Mouse (Mus musculus) brain, adult 2 months (tissue): ENCODE data around the gene Hbp1.

Experiments
- DNase-seq: peaks from one replicate; pipeline ENCODE4 v3.0.0; 2011; ENCODE audit warnings: low read depth, low spot score

Gene Hbp1

DNA sequence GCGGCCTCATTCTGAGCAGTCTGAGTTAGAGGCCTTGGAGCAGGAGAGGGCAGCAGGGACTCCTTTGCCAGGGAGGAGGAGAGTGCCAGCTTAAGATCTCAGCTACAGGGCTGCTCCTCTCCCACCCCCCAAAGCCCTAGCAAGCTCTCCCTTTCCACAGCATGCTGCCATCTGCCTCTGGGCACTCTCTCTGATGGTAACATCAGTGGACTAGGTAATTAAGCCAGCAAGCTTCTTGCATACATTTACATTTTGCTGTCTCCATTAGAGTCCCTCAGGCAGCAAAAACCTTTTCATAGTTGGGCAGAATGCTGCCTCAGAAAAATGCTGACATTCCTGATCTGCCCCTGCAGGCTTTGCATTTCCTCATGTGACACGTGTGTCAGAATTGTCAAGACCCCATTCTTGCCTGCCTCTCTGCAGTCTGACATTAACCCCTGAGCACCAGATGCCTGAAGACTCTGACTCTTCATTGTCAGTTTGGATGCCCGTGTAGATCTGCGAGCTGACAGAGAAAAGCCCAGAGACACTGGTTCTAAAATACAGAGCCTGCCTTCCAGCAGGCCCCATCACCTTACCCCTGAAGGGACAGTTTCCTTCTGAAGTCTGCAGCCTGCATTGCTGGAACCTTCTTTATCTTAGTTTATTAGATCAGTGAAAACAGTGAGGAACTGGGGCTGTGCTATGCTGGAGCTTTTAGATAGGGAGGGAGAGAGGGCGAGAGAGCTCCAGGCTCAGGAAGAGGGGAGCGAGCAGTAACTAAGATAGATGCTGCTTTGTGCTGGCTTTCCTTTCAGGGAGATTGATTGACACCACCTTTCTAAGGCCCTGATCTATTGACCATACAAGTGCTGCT lies 44.4 kb downstream of the Hbp1 start:
- peak; percentile 81 for DNase-seq

DNA sequence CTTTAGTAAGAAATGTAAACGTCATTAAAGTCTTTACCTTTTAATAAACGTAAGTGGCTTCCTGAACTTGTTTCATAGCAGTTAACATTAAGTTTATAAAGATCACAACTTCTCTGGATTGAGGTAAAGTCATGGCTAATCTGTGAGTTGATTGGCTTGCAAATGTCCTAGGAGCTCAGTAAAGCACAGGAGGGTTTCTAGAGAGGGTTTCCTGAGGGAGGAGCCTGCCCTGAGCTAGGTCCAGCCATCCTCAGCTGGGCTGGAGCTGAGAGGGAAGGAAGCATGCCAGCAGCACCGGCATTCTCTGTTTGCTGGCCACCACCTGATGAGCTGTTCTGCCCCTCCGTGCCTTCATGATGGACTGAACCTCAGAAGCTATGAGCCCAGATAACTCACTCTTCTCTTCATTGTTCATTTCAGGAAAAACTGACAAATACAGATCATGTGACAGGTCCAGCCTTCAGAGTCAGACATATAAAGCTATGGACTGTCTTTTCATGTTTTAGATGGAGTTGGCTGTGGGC lies 49.9 kb downstream of the Hbp1 start:
- DNase-seq: no peak

DNA sequence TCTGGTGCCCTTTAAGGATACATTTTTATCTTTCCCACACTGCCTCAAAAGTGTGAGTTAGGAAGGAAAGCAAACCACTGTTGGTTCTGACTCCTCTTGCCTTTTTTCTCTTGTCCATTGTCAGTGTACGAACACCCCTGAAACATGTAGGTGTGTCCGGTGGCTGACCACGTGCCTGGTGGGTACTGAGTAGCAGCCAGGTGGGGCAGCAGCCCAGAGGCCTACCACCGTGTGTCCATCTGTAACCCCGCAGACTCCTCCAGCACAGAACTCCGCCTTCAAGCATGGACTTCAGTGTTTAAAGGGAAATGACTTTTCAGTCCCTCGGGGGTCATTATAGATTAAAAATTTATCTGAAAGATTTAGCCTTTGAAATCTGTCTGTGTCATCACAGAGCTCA lies 52.9 kb downstream of the Hbp1 start:
- peak; percentile 96 for DNase-seq

DNA sequence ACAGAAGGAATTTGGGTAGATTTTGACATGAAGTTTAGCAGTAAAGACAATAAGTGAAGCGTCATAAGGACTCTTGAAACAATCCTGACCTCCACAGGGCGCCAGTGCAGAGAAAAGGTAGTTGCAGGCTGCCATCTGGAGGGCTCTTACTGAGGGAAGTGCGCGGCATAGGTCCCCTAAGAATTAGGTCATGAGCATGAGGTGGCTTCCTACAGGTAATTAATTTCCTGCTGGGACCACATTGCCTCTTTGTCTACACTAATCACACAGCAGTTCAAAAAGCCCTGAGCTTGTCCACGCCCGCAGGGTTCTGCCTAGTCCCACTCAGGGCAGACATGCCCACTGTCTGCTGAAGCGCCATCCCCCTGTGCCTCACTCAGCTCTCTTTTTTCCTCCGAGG lies 53.3 kb downstream of the Hbp1 start:
- DNase-seq: peak; percentile 97

DNA sequence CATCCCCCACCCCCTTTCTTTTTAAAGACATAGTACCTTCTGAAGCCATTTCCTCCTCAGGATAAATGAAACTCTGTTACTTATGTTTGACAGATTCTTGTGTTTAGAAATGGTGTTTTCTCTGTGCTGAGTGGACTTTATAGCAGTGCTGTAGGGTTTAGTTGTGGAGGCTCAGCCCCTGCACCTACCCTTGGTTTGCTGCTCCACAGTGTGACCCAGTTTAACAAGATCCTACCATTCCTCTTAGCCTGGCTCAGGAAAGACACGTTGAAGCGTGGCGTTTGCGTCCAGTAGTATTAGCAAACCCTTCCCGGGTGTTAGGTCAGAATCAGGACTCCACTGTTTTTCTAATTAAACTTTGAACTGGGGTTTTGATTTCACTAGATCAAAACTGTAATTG lies 54.0 kb downstream of the Hbp1 start:
- DNase-seq: no peak

DNA sequence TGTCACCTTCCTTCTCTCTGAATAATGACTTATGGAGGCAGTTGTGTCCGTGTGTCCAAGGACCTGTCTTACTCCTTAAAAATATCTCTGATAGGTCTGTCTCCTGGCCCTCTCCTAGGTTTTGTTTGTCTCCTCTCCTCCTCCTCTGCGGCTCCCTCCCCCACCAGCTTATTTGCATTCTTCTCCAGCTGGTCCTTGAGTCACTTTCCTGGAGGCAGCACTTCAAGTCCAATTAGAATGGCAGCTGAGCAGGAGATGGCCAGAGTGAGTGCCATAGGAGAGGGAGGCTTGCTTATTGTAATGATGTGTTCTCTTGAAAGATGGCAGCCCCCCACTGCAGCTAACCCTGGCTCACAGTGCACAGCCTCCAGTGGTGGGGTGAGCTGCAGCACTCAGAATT lies 54.4 kb downstream of the Hbp1 start:
- peak; percentile 93 for DNase-seq

DNA sequence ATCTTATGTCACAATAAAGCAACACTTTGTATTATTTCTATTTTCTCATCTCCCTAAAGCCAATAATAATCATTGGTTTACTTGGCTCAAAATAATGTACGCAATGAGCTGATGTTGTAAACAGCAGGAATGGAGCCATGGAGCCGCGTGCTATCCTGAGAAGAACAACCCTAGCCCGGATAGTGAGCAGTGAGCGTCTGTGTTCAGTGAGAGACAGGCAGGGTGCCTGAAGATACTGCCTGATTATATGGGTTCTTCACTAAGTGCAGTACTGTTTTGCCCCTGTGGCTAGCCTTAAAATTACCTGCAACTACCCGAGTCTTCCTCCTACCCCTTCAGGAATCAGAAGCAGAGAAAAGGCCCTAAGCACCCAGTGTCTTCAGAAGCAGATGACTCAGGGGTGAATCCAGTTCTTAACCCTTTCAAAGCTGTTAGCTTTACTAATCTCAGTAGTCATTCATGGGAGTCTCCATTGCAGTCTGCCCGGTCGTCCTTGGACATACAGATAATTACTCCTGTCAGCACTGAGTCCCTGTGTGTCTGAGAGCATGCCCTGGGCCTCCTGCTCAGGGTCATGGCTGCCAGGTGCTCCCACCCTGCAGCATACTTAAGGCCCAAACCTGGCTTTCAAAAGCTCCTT lies 55.1 kb downstream of the Hbp1 start:
- no peak for DNase-seq

DNA sequence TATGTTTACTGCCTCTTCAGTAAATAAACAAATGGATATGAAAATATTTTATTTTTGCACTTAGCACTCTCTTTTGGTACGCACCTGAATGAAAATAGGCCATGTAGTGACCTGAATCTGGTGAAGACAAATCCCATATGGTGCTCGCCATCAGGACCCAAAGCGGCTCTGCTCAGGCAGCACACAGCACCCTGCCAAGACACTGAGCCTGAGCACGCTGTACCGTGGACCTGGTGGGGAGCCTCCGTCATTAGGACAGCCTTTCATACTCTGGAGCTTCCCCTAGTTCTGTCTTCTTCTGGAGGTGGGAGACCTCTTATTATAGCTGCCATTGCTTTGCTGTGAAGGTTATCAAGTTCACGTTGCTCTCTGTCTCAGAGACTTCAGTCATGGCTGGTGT lies 57.6 kb downstream of the Hbp1 start:
- DNase-seq: peak; percentile 96

DNA sequence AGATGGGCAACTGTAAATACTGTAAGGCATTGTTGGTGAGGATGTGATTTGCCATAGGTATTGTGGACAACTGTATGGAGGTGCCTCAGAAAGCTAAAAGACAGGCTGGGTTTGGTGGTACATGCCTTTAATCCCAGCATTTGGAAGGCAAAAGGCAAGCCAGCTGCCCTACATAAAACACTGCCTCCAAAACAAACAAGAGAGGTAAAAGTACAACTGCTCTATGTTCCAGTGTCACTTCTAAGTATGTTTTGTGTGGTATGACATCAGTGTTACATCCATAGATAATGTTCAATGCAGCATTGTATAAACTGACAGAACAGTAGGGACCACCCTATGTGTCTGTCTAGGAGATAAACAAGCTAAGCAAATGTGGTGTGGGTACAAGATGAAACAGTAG lies 58.3 kb downstream of the Hbp1 start:
- DNase-seq: no peak

DNA sequence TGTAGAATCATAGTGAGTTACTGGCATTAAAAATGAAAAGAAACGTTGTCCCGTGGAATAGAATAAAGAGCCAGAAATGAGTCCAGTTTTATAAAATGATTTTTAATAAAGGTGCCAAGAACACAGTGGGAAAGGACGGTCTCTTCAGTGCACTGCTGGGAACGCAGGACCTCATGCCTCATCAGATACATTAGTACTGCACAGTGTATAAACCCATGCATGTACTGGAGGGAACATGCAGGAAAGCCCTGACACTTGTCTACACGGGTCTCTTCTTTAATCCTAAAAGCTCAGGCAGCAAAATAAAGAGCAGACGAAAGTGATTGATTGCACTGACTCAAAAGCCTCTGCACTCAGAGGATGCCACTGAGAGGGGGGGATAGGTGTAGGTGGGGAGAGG lies 59.6 kb downstream of the Hbp1 start:
- DNase-seq: no peak

DNA sequence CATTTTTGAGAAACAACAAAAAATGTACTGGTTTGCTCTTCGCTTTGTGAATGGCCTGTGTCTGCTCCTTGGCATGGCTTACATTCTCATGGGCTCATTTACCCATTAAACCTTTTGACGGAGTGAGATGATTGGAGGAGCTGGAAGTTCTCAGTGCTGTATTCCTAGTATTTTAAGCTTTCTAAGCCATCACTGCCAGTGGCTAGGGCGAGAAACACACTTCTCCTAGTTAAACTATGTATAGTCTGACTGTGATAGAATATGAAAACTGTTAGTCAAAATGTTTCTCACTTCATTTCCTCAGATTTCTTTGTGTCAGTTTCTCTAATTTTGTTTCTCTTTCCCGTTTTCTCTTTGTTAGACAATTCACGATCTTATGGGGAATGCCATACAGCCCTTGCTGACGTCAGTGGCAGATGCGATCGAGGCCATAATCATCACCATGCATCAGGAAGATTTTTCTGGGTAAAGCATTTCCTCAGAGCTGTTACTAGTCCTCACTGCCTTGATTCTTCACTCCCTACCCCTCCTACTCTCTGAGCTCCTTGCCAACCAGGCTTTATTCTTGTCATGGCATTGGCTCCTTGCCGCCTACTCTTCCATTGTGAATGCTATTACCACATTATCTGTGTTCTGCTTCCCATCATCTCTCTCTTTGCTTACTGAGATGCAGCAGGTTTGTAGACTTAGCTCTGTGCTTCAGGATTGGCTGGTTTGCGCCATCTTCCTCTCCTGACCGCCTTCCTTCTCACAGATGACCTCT lies 64.3 kb downstream of the Hbp1 start:
- peak; percentile 87 for DNase-seq

DNA sequence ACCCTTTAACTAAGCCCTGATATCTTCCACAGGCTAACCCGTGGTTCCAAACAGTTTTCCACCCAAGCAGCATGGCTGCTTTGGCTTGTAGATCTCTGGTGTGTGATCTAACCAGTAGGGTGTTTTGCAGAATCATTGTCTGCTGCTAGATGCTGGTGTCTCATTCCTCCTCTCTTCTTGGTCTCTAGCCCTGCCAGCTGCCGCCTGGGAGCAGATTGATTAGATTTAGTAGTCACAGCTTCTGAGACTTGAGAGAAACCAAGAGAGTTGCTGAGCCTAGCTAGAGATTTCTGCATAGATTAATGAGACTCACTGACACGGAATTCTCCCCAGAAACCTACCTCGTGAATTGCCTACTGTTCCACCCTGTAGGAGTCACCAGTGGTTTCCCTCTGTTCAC lies 65.3 kb downstream of the Hbp1 start:
- peak; percentile 54 for DNase-seq

DNA sequence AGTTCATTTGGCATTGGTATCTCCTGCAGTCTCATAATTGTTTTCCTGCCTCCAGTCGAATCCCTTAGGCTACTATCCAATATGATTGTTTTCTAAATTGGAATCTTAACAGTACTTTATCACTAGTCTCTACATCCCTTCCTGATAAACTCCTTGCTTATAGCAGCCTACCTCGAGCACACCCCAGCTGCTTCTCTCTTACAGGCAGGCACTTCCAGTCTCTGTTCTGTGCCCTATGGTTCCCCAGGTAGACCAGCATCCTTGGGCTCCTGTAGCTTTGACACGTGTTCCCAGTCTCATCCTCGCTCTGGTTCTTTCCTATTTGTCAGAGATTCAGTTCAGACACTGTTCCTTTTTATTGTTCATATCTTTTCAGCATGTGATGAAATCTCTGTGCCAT lies 66.0 kb downstream of the Hbp1 start:
- DNase-seq: no peak

DNA sequence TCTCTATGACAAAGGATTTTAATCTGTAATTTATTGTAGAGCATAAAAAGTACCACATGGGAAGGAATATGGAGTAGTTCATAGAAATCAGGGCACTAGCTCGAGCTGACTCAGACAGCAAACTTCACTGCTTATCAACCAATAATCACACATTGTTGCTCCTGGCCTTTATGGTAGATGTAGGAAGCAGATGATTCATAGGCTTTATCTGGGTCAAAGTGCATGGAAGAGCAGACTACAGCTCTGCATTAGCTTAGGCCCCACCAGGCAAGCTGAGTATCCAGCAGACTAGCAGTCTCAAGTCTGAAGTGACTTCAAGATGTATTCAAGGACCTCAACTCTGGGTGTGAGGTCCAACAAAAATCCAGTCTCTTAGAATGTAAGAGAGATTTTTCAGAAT lies 67.6 kb downstream of the Hbp1 start:
- no peak for DNase-seq

DNA sequence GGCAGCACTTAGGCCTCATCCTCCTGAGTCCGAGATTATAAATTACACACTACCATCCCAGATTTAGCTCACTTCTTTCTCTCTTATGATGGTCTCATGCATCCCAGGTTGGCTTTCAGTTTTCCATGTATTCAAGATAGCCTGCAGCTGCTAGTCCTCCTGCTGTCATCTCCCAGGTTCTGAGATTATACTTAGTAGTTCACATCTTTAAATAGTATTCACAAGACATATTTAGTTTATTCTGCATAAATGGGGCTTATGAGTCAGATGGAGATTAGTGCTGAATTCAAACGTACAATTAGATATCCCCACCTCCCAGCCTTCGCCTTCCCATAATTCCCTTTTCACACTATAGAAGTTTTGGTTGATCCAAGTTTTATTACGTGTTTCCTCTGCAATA lies 73.6 kb downstream of the Hbp1 start:
- peak; percentile 62 for DNase-seq
